Mouse (Mus musculus) T-helper 17 cell (primary cell): ENCODE results near the gene Pla1a.

Source experiments
- in situ Hi-C, 2 experiments: fragments of 300-600 bp; cut with MboI, MseI; formaldehyde crosslinking; loops; 1 replicate in 1 of 2; 2 replicates in 1 of 2; pipeline ENCODE4 v1.15.1; 2025; ENCODE audit warnings: high pct_unique_total_duplicates in 2 of 2

Gene Pla1a

DNA sequence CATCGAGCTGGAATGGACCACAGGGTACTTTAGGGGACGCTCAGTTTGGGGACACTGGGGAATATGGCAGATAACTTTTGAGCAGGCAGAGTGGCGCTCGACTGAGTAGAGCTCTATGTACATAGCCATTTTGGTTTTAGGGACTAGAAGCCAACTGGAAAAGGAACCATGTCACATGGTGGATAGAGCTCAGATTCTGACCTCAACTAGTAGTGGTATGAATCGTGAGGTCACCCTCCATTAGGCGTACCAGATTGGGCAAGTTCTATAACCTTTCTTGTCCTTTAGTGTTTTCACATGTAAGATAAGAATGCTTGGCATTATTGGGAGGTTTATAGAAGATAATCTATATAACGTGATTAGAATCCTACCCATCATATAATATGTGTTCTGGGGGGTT lies 42.6 kb downstream of the Pla1a start:
- in situ Hi-C loops, result no loop called here

DNA sequence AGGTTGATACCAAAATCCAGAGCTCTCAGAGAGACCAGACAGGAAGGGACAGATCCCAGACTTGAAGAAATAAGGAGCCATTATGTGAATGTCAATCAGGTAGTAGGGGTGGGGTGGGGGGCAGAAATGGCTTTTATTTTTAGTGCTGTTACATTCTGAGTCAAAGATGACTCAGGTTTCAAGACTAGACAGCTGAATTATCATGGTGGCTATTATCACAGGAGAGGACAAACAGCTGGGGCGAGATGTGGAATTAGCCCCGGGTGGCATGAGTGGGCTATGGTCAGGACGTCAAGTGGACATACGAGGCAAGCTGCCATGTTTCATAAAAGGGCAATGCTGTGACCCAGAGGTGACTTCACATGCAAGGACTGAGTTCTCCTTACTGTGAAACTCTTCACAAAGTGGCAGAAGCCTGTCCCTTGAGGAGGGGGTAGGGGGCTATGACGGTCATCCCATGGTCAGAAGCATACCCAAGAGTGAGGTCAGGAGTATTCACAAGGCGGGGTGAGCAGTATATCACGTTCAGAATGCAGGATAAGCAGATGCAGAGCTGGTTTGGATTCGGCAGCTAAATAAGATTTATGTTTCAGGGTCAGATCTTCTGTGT lies 43.6 kb downstream of the Pla1a start:
- in situ Hi-C loops, result no loop called here

DNA sequence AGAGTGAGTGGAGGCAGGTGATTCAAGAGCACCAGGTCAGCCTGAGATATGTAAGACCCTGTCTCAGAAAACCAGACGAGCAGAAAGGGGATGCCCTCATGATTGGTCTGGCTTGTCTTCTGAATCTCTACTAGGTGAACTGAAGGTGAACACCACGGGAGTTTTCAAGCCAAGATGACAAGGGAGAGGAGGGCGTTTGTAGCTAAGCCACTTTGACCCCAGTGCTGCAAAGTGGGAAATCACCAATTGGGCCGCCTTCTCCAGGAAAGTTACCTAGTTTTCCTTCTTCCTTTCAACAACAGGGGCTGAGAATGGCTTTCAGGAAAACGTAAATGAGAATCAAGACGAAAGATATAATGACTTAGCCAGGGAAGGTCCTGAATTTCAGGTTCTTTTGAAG lies 44.2 kb downstream of the Pla1a start:
- in situ Hi-C loops, result no loop called here

DNA sequence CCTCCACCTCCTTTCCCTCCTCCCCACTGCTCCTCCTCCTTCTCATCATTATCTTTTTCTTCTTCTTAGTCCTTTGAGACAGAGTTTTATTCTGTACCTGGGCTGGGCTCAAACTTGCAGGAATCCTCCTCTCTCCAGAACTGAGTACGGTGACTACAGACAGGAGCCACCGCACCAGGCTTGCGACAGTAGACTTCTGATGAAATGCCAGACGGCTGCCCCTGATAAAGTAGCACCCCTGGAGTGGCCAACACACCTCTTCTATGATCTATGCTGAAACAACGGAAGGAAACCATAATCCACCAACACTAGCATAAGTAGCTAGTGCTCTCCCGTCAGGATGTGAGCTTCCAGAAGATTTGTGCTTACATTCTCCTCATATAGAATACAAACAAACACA lies 45.6 kb downstream of the Pla1a start:
- in situ Hi-C loops, result no loop called here

DNA sequence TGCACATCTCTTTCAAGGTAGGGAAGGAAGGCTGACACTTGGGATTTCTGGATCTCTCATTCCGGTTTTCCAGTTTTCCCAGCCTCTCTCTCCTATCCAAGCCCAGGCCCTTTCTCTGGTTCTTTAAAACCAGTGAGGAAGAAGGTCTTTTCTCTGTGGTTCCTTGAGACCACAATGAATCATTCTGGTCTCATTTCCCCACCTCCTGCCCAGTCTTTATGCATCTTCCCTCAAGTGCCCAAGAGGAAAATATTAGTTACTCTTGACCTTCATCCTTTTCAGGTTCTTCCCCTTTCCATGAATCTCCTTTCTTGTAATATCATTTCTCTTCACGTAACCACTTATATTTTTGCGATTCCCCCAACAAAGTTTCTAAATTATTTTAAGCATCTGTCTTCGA lies 47.2 kb downstream of the Pla1a start:
- in situ Hi-C loops, result no loop called here

DNA sequence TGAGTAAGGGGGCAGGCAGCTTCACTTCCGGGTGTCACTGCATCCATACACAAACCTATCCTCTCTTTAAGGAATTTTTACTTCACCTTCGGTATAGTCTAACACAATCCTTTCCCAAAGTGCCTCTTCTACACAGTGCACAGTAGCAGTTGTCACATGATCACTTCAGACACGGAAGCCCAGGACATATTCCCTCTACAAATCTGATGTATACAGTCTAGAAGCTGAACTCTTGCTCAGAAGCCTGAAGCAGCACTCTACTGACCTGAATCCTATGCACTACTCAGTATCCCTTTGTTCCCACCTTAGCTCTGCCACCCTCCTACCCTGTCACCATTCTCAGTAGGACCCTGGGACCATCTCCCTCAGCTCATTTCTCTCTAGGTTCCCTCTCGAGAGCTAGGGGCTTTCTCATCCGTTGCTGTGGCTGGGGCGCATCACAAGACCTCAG lies 47.7 kb downstream of the Pla1a start:
- in situ Hi-C loops, result no loop called here

DNA sequence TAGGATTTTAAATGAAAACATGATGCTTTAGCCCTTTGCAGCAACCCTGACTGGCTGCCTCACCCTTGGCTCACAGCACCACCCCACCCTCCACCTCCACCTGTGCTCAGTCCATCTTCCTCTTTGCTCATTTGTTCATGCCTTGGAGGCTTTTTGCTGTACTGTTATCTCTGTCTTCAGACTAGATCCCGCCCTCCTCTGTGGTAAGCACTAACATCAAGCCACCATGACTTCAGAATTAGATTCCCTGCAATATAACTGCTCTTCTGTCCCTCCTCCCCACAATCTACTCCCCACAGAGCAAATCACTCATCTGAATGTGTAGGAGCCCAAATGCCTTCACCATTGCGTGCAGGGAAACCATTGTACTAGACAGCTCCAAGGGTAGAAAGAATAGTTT lies 49.3 kb downstream of the Pla1a start:
- in situ Hi-C loops, result no loop called here

DNA sequence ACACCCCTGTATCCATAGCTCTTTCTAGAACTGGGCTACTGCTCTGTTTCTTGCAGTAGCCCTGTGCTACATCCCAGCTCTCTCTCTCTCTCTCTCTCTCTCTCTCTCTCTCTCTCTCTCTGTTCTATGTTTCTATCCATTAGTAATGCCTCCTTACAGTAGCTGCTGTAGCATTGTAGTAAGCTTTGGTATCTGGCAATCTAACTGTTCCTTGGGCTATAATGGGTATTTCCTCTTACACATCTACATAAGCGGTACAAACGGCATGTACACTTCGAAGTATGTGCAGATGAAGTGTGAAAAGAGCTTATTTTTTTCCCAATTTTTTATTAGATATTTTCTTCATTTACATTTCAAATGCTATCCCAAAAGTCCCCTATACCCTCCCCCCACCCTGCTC lies 53.0 kb downstream of the Pla1a start:
- in situ Hi-C loops, result no loop called here

DNA sequence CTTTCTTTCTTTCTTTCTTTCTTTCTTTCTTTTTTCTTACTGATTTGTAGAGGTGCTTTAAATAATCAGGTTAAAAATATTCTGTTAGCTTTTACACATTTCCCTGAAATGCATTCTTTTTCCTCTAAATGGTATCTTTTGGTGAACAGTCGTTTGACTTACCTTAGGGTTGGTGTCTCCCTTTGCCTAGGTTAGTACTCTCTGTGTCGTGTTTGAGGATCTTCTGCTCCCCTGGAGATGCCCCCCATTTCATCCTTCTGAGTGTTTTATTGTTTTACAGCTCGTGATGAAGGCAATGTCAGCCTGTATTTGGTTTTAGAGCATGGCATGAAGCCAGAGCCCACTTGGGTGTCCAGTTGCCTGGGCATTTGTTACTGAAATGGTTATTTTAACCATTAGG lies 53.5 kb downstream of the Pla1a start:
- in situ Hi-C loops, result no loop called here

DNA sequence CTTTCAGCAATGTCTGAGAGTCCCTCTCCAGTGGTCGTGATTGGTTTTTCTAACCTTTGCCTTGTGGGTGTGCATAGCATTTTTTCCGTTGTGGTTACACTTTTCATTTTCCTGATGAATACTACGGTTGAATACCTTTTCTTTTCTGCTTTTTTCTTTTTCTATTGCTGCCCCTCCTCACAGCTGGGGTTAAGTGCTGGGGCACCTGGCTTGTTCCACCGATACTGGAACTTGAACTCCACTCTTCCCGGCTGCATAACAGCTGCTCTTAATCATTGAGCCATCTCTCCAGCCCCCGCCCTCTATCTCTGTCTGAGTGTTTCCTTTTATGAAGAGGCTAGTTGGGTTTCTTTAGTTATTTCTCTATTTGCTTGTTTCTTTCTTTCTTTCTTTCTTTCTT lies 53.9 kb downstream of the Pla1a start:
- in situ Hi-C loops, result no loop called here

DNA sequence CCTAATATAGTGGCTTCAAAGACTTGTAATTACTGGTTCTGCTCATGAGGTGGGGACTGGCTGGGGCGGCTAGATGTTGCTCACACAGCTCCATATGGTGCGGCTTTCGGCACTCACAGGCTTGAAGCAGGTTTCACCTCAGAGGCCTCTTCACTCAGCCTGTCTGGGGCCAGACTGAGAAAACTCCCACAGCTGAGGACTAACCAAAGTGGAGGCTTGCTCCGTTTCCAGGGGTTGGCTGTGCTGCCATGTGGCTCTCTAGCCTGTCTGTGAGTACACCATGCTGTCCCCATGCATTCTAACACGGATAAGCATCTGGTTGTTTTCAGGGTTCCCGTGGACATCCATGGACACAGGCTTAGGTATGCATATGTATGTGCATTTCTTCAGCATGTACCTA lies 54.4 kb downstream of the Pla1a start:
- in situ Hi-C loops, result no loop called here

DNA sequence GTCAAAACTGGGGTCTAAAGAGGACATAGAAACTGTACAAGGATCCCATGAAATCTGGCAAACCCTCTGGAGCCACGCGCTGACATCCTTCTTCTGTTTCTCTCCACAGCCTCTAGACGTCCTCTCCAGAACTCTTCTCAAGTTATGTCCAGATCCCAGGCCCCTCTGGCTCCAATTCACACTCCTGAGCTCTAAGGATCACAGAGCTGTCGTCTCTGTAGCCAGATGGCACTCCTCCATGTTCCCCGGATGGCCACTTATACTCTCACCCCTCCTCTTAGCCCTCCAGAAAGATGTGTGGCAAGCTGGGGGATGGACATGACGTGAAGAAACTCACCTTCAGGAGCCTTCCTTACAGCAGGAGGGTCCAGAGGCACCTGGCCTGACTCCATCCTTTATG lies 55.4 kb downstream of the Pla1a start:
- in situ Hi-C loops, result no loop called here

DNA sequence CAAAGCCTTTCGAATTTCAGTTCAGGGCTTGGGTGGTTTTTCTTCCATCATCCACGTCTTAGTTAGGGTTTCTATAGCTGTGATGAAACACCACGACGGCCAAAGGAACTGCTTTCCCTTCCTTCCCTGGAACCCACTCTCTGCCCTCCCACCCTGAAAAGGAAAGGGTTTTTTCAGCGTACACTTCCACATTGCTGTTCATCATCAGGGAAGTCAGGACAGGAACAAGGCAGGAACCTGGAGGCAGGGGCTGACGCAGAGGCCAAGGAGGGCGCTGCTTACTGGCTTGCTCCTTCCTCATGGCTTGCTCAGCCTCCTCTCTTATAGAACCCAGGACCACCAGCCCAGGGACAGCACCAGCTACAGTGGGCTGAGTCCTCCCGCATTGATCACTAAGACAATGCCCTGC lies 56.1 kb downstream of the Pla1a start:
- in situ Hi-C loops, result no loop called here

DNA sequence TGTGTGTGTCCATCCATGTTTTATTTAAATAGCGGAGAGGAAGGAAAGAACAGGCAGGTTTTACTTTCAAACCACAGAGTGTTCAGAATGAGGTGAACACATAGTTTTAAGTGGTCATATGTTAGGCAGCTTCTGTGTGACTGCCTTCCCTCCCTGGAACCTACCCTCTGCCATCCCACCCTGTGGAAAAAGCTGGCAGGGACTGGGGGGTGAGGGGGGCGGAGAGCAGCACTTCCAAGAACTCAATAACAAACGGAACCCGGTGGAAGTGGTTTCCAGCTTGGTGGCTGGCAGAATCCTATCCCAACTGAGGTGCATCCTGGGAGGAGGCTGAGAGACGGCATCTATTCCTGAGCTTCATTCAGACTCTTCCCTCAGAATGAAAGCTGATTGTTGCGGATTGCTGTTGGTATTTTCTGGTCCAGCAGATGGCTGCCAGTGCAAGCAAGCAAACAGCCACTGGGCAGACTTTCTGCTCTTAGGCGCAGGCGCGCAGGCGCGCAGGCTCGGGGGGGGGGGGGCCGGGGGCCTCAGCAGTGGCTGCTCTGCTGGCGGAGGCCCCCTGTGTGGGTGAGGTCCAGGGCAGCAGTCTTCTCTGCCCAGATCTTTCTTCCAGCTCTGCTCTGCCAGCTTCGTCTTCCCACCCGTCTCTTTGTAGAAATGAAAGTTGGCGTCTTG lies 56.6 kb downstream of the Pla1a start:
- in situ Hi-C loops, result no loop called here

DNA sequence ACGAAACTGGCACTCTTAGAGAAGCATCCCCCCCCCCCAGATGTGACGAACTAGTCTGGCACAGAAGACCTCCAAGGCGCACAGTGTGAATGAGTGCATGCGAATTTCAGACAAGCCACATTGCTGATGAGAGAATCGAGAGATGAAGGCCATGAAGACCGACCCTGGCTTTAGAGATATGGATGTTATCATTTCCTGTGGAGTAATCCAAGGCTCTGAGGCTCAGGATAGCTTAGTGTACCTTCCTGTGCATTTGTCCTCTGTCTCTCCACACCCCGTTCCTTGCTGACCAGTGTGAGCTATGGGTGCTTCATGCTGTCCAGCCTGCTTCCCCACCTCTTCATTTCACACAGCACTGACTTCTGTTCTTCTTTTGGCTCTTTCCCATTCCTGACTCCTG lies 57.8 kb downstream of the Pla1a start:
- in situ Hi-C loops, result no loop called here

DNA sequence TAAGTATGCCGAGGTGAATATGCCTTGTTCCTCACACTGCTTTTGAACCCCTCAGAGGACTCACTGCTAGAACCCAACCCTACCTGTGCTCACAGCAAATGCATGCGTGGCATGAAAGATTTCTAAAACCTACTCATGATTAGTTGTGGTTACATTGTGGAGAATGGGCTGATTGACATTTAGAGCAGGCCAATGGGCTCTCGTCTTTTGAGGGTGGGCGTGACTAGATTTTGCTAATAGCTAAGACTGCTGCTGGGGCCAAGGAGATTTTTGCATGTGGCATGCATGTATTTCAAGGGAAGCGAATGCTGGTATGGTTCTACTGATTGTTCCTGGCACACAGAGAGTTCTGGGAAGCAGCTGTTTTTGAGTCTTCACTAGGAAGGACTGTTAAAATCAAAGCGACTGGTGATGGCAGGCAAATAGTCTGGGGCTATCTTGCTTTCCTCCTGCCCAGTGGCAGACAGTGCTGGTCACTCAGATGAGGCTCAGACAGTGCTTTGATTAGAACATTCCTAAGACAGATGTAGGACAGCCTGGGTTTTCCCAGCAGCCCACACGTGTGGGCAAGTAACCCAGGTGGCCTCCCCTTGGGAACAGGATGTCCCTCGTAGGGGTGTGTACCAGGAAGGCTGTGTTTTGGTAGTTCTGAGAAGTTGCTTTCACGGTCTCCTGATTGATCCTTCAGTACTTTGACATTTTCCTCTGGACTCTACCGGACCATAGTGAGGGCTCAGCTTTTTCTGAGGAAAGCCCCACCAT lies 58.4 kb downstream of the Pla1a start:
- in situ Hi-C loops, result no loop called here

DNA sequence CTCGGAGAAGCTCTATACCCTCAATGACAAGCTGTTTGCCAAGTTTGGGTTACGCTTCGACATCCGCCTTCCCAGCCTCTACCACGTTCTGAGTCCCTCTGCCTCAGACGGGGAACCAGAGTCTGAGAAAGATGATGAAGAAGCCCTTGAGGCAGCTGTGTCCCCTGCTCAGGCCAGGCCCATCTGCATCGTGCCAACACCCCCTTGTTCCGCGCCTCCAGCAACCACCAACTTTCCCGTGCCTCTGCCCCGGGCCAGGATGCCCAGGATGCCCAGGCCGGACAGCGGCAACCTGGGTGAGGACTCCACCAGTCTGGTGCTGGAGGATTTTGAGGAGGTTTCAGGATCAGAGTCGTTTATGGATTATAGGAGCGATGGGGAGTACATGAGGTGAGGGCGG lies 59.0 kb downstream of the Pla1a start:
- in situ Hi-C loops, result no loop called here

DNA sequence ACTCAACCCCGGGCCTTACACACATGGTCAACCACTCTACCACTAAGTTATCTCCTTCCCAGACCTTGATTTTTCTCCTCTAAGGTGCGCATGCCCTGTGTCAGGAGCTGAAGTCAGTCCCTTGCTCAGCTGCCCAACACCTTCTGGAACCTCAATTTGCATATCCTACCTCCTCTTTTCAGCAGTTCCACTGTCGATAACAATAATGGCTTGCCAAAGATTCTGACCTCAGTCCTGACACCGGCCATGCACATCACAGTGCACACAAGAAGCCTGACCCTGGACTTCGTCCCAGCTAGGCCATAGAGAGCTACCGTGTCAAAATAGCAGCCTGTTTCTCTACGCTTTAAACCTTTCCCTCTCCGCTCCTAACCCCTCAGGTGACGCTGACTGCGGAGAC lies 59.5 kb downstream of the Pla1a start:
- in situ Hi-C loops, result no loop called here

DNA sequence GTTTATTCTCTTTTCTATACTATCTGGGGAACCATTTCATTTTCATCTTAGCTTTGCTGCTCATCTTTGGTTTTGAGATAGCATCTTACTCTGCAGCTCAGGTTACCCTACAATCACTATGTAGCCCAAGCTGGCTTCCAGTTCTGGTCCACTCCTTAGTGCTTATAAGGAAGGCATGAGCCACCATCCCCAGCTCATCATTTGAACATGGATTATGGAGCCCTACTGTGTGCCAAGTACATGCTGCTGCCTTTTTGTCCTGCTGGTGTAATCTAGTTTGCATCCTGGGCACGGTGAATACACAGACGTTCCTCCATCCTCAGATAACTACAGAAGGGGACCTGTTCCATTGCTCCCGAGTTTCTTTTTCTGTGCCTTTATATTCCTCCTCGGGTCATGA lies 60.1 kb downstream of the Pla1a start:
- in situ Hi-C loops, result no loop called here

DNA sequence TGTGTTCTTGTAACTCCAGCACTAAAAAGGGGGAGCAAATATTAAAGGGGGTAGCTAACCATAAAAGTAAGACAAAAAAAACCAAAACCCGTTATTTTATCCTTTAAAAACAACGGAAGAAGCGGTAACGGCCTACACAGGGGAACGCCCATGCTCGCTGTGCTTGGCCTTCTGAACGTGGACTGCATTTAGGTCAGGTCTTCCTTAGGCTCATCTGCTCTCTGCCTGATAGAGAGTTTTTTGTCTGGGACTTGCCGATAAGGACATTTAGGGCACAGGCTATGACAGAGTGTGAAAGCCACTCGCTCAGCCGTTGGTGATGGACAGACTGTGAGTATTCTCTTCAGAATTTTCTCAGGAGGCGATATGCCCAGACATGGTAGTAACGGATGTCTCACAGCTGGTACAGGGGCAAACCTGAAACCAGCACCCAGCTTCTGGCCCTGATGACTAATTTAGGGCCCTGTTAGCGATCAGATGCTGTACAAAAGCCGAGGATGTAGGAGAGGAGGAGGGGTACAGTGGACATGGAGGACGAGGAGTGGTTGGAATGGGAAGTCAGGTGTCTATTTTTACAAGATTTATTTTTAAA lies 61.1 kb downstream of the Pla1a start:
- in situ Hi-C loops, result no loop called here

DNA sequence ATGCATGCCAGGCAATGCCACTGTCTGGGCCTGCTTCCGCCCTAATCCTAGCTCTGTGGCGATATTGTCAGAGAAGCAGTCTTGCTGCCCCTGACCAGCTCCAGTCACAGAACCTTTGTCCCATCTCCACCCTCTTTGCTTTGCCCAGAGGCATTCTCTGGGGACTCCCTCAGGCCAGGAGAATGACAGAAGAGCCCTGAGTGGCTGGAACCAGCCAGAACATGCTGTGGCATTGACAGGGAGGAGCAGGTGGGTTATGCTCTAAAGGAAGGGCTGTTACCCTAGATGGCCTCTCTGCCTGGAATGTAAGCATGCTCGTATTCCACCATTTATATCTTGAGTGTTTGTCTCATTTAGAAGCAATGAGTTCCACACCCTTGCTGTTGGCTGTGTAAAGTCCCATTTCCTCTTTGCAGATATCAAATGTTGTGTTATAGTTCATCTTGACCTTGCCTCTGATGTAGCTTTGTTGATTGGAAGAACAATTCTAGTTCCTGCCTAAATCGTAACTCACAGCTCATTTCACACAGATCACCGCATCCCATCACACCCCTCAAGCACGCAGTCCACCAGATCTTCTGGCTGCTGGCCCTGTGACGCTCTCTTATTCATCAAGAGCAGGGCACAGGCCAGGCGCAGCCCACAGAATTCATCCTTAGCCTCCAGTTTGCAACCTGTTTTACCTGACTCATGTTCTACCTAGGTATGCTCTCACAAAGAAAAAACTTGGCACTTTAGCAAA lies 62.1 kb downstream of the Pla1a start:
- in situ Hi-C loops, result no loop called here

DNA sequence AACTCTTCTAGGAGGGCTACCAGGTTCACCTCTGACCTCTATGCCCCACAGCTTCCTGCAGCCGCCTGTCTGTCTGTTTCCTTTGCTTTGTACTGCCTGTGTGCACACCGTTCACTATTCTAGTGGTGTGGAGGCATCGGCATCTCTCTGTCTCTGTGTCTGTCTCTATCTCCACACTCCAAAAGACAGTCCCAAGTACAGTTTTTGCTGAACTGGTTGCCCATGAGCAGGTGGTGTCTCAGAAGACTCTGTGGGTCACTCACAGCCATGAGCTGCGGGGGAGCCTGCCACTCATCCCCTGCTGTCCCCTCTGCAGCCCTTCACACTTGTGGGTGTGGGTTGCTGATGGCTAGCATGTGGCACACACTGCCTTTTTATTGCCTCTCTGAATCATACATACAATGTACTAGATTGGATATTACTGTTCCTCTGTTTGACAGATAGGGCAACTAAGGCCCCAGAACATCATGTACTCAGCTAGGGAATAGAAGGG lies 62.9 kb downstream of the Pla1a start:
- in situ Hi-C loops, result no loop called here
